Mouse (Mus musculus) kidney, embryonic 14.5 days (tissue): ENCODE results near the gene Tmem141. TPM values are rescaled to one million over a fixed set of nuclear protein-coding genes. Genes with fewer than 3 reads are reported as not detected.

Experiments used
- ATAC-seq: fragments of 200-750 bp; cut with Nextera tagmentation; 2 replicates; pipeline ENCODE4 v1.8.0; 2017; ENCODE audit warnings: moderate number of reproducible peaks, mild to moderate bottlenecking, moderate TSS enrichment, moderate library complexity; ENCODE audit not compliant: low FRiP score, low TSS enrichment
- H3K27ac ChIP-seq: fragments of 300-500 bp; sonication (generic); 2 replicates; pipeline ENCODE4 v1.5.1; 2014; ENCODE audit warnings: low read depth, mild to moderate bottlenecking, low read length, moderate library complexity, mixed read lengths
- H3K27me3 ChIP-seq: fragments of 300-500 bp; sonication (generic); 2 replicates; pipeline ENCODE4 v1.6.1; 2014; ENCODE audit warnings: mild to moderate bottlenecking, low read length; ENCODE audit not compliant: control insufficient read depth, insufficient read depth
- H3K36me3 ChIP-seq: fragments of 300-500 bp; sonication (generic); 2 replicates; pipeline ENCODE4 v1.6.1; 2014; ENCODE audit warnings: low read length, mixed read lengths; ENCODE audit not compliant: control insufficient read depth, insufficient read depth
- H3K4me1 ChIP-seq: fragments of 300-500 bp; sonication (generic); 2 replicates; pipeline ENCODE4 v1.6.1; 2014; ENCODE audit warnings: low read length, mixed read lengths; ENCODE audit not compliant: control insufficient read depth, insufficient read depth
- H3K4me2 ChIP-seq: fragments of 300-500 bp; sonication (generic); replicated peaks from 2 replicates; pipeline ENCODE4 v1.6.1; 2014; ENCODE audit warnings: low read depth, mild to moderate bottlenecking, low read length
- H3K4me3 ChIP-seq: fragments of 300-500 bp; sonication (generic); 2 replicates; pipeline ENCODE4 v1.5.1; 2014; ENCODE audit warnings: mild to moderate bottlenecking, low read length
- H3K9ac ChIP-seq: fragments of 300-500 bp; sonication (generic); 2 replicates; pipeline ENCODE4 v1.6.1; 2014; ENCODE audit warnings: low read depth, mild to moderate bottlenecking, low read length, moderate library complexity
- H3K9me3 ChIP-seq: fragments of 300-500 bp; sonication (generic); 2 replicates; pipeline ENCODE4 v1.6.1; 2016; ENCODE audit warnings: low read length; ENCODE audit not compliant: control insufficient read depth
- WGBS: fragments of 180-500 bp; shearing (Covaris S2); extraction: QIAGEN DNeasy Blood & Tissue Kit; methylation state at CpG from one replicate; pipeline ENCODE4 v1.1.7; 2014; 5-methylcytosine and 5-hydroxymethylcytosine counted together
- polyA plus RNA-seq: library from polyadenylated mRNA; unstranded; fragments of >200 nt; fragmentation: Nextera tagmentation; extraction: Ambion mirVana; gene quantifications from 2 replicates; pipeline ENCODE4 v1.2.1, GENCODE M21; 2014

Gene Tmem141
- polyA plus RNA-seq, 1 experiment from 2014 or later, result 24.3 TPM

GRCm38 (mm10) chr2:25582466-25583119, 39.2 kb downstream of the Tmem141 start:
- Histone ChIP-seq H3K4me2 (no peak overlapping the region), H3K4me1 (peaks cover 31% of the 10 kb centered on the region)
- WGBS, result 55% methylated on average over 12 of the region's 12 CpGs

GRCm38 (mm10) chr2:25581901-25582301, 39.9 kb downstream of the Tmem141 start:
- WGBS, result 33% methylated on average over 6 of the region's 6 CpGs
- Histone ChIP-seq H3K4me2 (peak overlapping the region; percentile 61), H3K36me3 (peaks cover 39% of the 10 kb centered on the region), H3K27me3 (peaks cover 43% of the 10 kb centered on the region), H3K27ac (no peak overlapping the region), H3K4me3 (no peak overlapping the region), H3K9me3 (peaks cover 2% of the 10 kb centered on the region; the same call in 1 of the 2 replicates), H3K4me1 (peaks cover 37% of the 10 kb centered on the region), H3K9ac (no peak overlapping the region)
- ATAC-seq, result no peak

More at GRCm38 (mm10) chr2:25582466-25583119, 39.2 kb downstream of the Tmem141 start:
- peaks cover 36% of the 10 kb centered on the region for H3K27me3 ChIP-seq
- ATAC-seq, result no peak
- no peak overlapping the region for H3K4me3 ChIP-seq
- H3K27ac ChIP-seq, result no peak overlapping the region
- H3K9ac ChIP-seq, result no peak overlapping the region
- H3K9me3 ChIP-seq, result no peaks in the 10 kb centered on the region
- peaks cover 46% of the 10 kb centered on the region for H3K36me3 ChIP-seq

DNA sequence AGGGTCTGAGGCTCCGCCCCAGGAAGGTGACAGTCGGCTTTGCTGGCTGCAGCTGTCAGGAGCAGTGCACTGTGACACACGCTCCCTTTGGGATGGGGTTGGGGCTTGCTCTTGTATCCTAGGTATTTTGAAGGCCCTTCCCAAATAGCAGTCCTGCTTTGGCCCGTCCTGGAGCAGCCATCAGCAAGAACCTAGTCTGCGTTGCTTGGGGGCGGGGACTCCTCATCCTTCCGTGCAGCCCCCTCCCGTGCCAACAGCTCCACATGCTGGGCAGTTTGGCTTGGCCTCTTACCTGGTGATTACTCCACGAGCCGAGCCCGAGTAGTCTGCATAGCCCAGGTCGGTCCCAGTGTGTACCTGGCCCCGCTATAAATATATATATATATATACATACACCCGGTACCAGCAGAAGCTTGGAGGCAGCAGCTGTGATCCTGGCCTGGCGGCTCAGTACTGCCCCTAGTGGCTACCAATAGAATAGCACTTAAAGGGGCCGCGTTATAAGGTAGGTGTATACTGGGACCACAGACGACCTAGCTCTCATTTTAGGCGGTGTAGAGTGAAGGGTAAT, 40.4 kb downstream of the Tmem141 start, which contains the start of gene Ajm1:
Ajm1 (minus strand) TSS at position 464 of the 571 bp plus-strand sequence.
- 3% methylated on average over 19 of the region's 19 CpGs for WGBS
- Histone ChIP-seq H3K27me3 (peaks cover 48% of the 10 kb centered on the region), H3K27ac (no peak within 1 kb of the TSS), H3K4me2 (peak within 1 kb of the TSS; percentile 61), H3K4me1 (peaks cover 37% of the 10 kb centered on the region), H3K9me3 (peaks cover 2% of the 10 kb centered on the region; the same call in 1 of the 2 replicates), H3K4me3 (peak within 1 kb of the TSS; percentile 32), H3K9ac (no peak within 1 kb of the TSS), H3K36me3 (peaks cover 34% of the 10 kb centered on the region)
- ATAC-seq, result peak; percentile 73

GRCm38 (mm10) chr2:25580621-25581101, 41.1 kb downstream of the Tmem141 start:
- Histone ChIP-seq H3K27me3 (peaks cover 56% of the 10 kb centered on the region), H3K9ac (no peak overlapping the region), H3K4me1 (peaks cover 39% of the 10 kb centered on the region), H3K4me2 (no peak overlapping the region), H3K9me3 (peaks cover 2% of the 10 kb centered on the region; the same call in 1 of the 2 replicates), H3K36me3 (peaks cover 27% of the 10 kb centered on the region), H3K27ac (no peak overlapping the region), H3K4me3 (no peak overlapping the region)
- ATAC-seq, result no peak
- 50% methylated on average over 6 of the region's 6 CpGs for WGBS

DNA sequence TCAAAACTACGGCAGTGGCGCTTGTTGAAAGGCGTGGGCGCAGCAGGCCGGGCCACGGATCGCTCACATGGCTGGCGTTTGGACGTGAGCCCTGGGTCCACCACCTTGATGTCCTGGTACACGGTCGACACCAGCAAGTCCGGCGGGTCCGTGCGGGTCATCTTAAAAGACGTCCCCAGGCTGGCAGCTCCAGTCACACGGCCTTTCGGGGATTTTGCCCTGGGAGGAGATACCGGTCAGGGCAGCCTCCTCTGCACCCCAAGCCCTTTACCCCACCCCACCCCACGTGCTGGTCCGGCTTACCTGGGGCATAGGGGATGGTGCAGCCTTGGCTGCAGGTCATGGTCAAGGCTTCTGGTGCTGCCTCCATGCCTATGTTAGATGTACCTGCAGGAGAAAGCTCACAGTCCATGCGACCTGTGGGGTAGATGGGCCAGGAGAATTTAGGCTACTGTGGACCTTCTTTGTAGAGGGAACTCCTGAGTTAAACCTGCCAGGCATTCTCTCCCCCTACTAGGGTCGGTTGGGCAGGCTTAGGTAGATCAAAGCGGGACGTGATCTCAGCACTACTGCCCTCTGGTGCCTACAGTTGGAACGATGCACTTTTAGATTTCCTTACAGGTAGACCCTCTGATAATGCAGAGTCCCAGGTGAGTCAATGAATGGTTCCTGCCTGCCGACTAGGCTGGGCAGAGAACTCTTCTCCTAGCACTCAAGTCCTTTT, 41.9 kb downstream of the Tmem141 start:
- H3K9me3 ChIP-seq, result peaks cover 2% of the 10 kb centered on the region; the same call in 1 of the 2 replicates
- H3K9ac ChIP-seq, result no peak overlapping the region
- H3K4me3 ChIP-seq, result peak overlapping the region; percentile 22
- H3K27ac ChIP-seq, result no peak overlapping the region
- 8% methylated on average over 27 of the region's 27 CpGs for WGBS
- peaks cover 56% of the 10 kb centered on the region for H3K27me3 ChIP-seq
- H3K4me2 ChIP-seq, result peak overlapping the region; percentile 39
- H3K4me1 ChIP-seq, result peaks cover 43% of the 10 kb centered on the region
- ATAC-seq, result no peak
- H3K36me3 ChIP-seq, result peaks cover 20% of the 10 kb centered on the region

DNA sequence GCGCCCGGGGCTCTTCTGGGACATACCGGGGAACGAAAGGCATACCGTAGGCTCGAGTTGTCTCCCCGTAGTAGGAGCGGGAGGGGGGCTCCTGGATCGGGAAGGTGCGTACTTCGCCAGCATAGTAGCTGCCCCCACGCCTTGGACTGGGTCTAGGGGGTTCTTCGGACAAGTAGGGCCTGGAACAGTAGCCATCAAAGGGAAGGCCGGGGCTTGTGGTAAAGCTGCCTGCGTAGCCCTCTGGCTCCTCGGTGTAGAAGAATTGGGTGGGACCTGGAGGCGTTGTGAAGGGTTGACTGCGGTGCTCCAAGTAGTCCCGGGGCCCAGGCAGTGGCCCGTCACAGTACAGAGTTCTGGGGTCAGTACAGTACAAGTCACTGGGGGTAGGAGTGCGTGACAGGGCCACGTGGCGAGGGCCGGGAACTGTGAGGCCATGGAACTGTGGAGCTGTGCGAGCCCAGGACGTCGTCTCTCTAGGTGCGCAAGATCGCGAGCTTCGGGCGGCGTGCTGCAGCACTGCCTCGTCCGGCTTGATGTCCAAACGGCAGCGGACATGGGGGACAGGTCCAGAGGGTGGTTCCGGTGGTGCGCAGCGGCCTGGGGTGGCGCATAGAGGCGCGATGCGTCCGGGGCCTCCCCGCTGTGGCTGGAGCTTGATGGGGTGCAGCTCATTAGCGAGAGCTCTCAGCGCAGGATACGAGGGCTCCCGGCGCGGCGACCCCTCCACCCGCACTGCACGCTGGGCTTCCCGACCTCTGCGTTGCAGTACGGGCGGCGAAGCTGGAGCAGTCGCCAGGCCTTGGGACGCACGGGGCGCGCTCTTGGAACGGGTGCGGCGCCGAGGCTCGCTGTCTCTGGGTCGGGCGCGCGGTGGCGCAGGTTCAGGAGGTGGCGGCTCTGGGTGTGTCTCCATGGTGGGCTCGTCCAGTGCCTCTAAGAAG, 42.7 kb downstream of the Tmem141 start:
- 6% methylated on average over 77 of the region's 77 CpGs for WGBS

GRCm38 (mm10) chr2:25577951-25578795, 43.6 kb downstream of the Tmem141 start:
- peaks cover 2% of the 10 kb centered on the region; the same call in 1 of the 2 replicates for H3K9me3 ChIP-seq
- H3K4me2 ChIP-seq, result peak overlapping the region; percentile 36
- peak overlapping the region; percentile 22 for H3K4me3 ChIP-seq
- no peak for ATAC-seq
- WGBS, result 6% methylated on average over 70 of the region's 75 CpGs
- peaks cover 56% of the 10 kb centered on the region for H3K27me3 ChIP-seq
- peaks cover 4% of the 10 kb centered on the region for H3K36me3 ChIP-seq
- H3K9ac ChIP-seq, result 0 out of 2 replicates have a peak overlapping the region, but pooled peaks have one; percentile 23
- no peak overlapping the region for H3K27ac ChIP-seq
- H3K4me1 ChIP-seq, result peaks cover 52% of the 10 kb centered on the region

More for the DNA sequence above, 42.7 kb downstream of the Tmem141 start:
- ATAC-seq, result no peak
- no peak overlapping the region for H3K9ac ChIP-seq
- peak overlapping the region; percentile 39 for H3K4me2 ChIP-seq
- peaks cover 56% of the 10 kb centered on the region for H3K27me3 ChIP-seq
- peaks cover 12% of the 10 kb centered on the region for H3K36me3 ChIP-seq
- H3K4me1 ChIP-seq, result peaks cover 45% of the 10 kb centered on the region
- no peak overlapping the region for H3K27ac ChIP-seq
- peak overlapping the region; percentile 22 for H3K4me3 ChIP-seq
- H3K9me3 ChIP-seq, result peaks cover 2% of the 10 kb centered on the region; the same call in 1 of the 2 replicates
